Mouse (Mus musculus): Measurements from ENCODE around the gene Epb41l5. TPM values are rescaled to one million over a fixed set of nuclear protein-coding genes. Genes with fewer than 3 reads are reported as not detected.

Gene Epb41l5
- polyA plus RNA-seq, 1 experiment from 2014 or later, result 49.9 TPM

- Histone ChIP-seq H3K9ac (no peak overlapping the region), H3K36me3 (ENCODE audit: insufficient read depth) (peaks cover 2% of the 10 kb centered on the region), H3K9me3 (ENCODE audit: low read depth, low read length) (no peaks in the 10 kb centered on the region), H3K4me1 (ENCODE audit: insufficient read depth) (no peaks in the 10 kb centered on the region), H3K4me2 (no peak overlapping the region), H3K4me3 (ENCODE audit: low read depth, low read length) (no peak overlapping the region), H3K27me3 (ENCODE audit: insufficient read depth, low read length) (no peaks in the 10 kb centered on the region), H3K27ac (ENCODE audit: low read depth) (no peak overlapping the region)
- WGBS, result 84% methylated on average over 2 of the region's 2 CpGs
- DNase-seq, result peak; percentile 34
- ATAC-seq (ENCODE audit: insufficient read depth), result no peak
- peak; percentile 42 for TF ChIP-seq CTCF (IDR thresholded peaks at IDR 0.05; ENCODE audit: low read depth)
Observed at GRCm38 (mm10) chr1:119654307-119654706, 5.5 kb upstream of the Epb41l5 start.

GRCm38 (mm10) chr1:119650386-119650785 is 1.6 kb upstream of the Epb41l5 start:
- Histone ChIP-seq H3K9me3 (ENCODE audit: low read depth, low read length) (no peaks in the 10 kb centered on the region), H3K36me3 (ENCODE audit: insufficient read depth) (no peaks in the 10 kb centered on the region), H3K4me1 (ENCODE audit: insufficient read depth) (no peaks in the 10 kb centered on the region), H3K4me2 (no peak overlapping the region), H3K9ac (no peak overlapping the region), H3K27me3 (ENCODE audit: insufficient read depth, low read length) (no peaks in the 10 kb centered on the region), H3K27ac (ENCODE audit: low read depth) (peak overlapping the region; percentile 19; the same call in 1 of the 2 replicates), H3K4me3 (ENCODE audit: low read depth, low read length) (no peak overlapping the region)
- no peak for ATAC-seq (ENCODE audit: insufficient read depth)
- whole genome bisulfite sequencing, result 82% methylated on average over 5 of the region's 5 CpGs
- no peak for TF ChIP-seq CTCF (IDR thresholded peaks at IDR 0.05; ENCODE audit: low read depth)
- DNase-seq, result no peak

GRCm38 (mm10) chr1:119649627-119650026 is 827 bp upstream of the Epb41l5 start:
- DNase-seq (peak; percentile 30), ATAC-seq (ENCODE audit: insufficient read depth) (no peak)
- H3K4me2 ChIP-seq, result no peak overlapping the region

GRCm38 (mm10) chr1:119646356-119646755 is 2.4 kb downstream of the Epb41l5 start:
- Histone ChIP-seq H3K27me3 (ENCODE audit: insufficient read depth, low read length) (no peaks in the 10 kb centered on the region), H3K36me3 (ENCODE audit: insufficient read depth) (no peaks in the 10 kb centered on the region), H3K4me3 (ENCODE audit: low read depth, low read length) (no peak overlapping the region), H3K4me2 (0 out of 2 replicates have a peak overlapping the region, but pooled peaks have one; percentile 76), H3K4me1 (ENCODE audit: insufficient read depth) (no peaks in the 10 kb centered on the region), H3K27ac (ENCODE audit: low read depth) (no peak overlapping the region), H3K9me3 (ENCODE audit: low read depth, low read length) (no peaks in the 10 kb centered on the region), H3K9ac (no peak overlapping the region)
- DNase-seq (no peak), ATAC-seq (ENCODE audit: insufficient read depth) (no peak)
- no peak for TF ChIP-seq CTCF (IDR thresholded peaks at IDR 0.05; ENCODE audit: low read depth)
- WGBS, result 52% methylated on average over 2 of the region's 2 CpGs

More at GRCm38 (mm10) chr1:119649627-119650026, 827 bp upstream of the Epb41l5 start:
- 20% methylated on average over 2 of the region's 2 CpGs for WGBS
- Histone ChIP-seq H3K27ac (ENCODE audit: low read depth) (0 out of 2 replicates have a peak overlapping the region, but pooled peaks have one; percentile 88), H3K9ac (no peak overlapping the region), H3K4me1 (ENCODE audit: insufficient read depth) (no peaks in the 10 kb centered on the region), H3K36me3 (ENCODE audit: insufficient read depth) (no peaks in the 10 kb centered on the region), H3K4me3 (ENCODE audit: low read depth, low read length) (no peak overlapping the region), H3K27me3 (ENCODE audit: insufficient read depth, low read length) (no peaks in the 10 kb centered on the region), H3K9me3 (ENCODE audit: low read depth, low read length) (no peaks in the 10 kb centered on the region)
- TF ChIP-seq CTCF (IDR thresholded peaks at IDR 0.05; ENCODE audit: low read depth), result no peak

GRCm38 (mm10) chr1:119642367-119642766 is 6.4 kb downstream of the Epb41l5 start:
- DNase-seq (peak; percentile 42), ATAC-seq (ENCODE audit: insufficient read depth) (peak; percentile 62)
- H3K4me3 ChIP-seq (ENCODE audit: low read depth, low read length), result no peak overlapping the region
- H3K9ac ChIP-seq, result no peak overlapping the region
- no peaks in the 10 kb centered on the region for H3K27me3 ChIP-seq (ENCODE audit: insufficient read depth, low read length)
- no peaks in the 10 kb centered on the region for H3K9me3 ChIP-seq (ENCODE audit: low read depth, low read length)
- no peak overlapping the region; the same call in 1 of the 2 replicates for H3K4me2 ChIP-seq
- TF ChIP-seq CTCF (IDR thresholded peaks at IDR 0.05; ENCODE audit: low read depth), result peak; percentile 59
- no peaks in the 10 kb centered on the region for H3K4me1 ChIP-seq (ENCODE audit: insufficient read depth)
- H3K36me3 ChIP-seq (ENCODE audit: insufficient read depth), result no peaks in the 10 kb centered on the region
- WGBS, result 56% methylated on average over 12 of the region's 12 CpGs
- 0 out of 2 replicates have a peak overlapping the region, but pooled peaks have one; percentile 1 for H3K27ac ChIP-seq (ENCODE audit: low read depth)

- no peaks in the 10 kb centered on the region for H3K36me3 ChIP-seq (ENCODE audit: insufficient read depth)
- H3K4me1 ChIP-seq (ENCODE audit: insufficient read depth), result no peaks in the 10 kb centered on the region
- no peak overlapping the region for H3K9ac ChIP-seq
- H3K27ac ChIP-seq (ENCODE audit: low read depth), result peak overlapping the region; percentile 34; the same call in 1 of the 2 replicates
- H3K9me3 ChIP-seq (ENCODE audit: low read depth, low read length), result no peaks in the 10 kb centered on the region
- no peak for DNase-seq
- H3K27me3 ChIP-seq (ENCODE audit: insufficient read depth, low read length), result no peaks in the 10 kb centered on the region
- ATAC-seq (ENCODE audit: insufficient read depth), result peak; percentile 53; the same call in 1 of the 2 replicates
- no peak for TF ChIP-seq CTCF (IDR thresholded peaks at IDR 0.05; ENCODE audit: low read depth)
- no peak overlapping the region for H3K4me2 ChIP-seq
- H3K4me3 ChIP-seq (ENCODE audit: low read depth, low read length), result no peak overlapping the region
Observed at GRCm38 (mm10) chr1:119641090-119641812, 7.5 kb downstream of the Epb41l5 start.

GRCm38 (mm10) chr1:119640006-119640405 is 8.8 kb downstream of the Epb41l5 start:
- no peak for DNase-seq
- H3K27ac ChIP-seq (ENCODE audit: low read depth), result no peak overlapping the region; the same call in 1 of the 2 replicates
- 40% methylated on average over 2 of the region's 2 CpGs for WGBS

More at GRCm38 (mm10) chr1:119640006-119640405, 8.8 kb downstream of the Epb41l5 start:
- no peaks in the 10 kb centered on the region for H3K9me3 ChIP-seq (ENCODE audit: low read depth, low read length)
- H3K9ac ChIP-seq, result no peak overlapping the region
- no peaks in the 10 kb centered on the region for H3K36me3 ChIP-seq (ENCODE audit: insufficient read depth)
- H3K4me2 ChIP-seq, result no peak overlapping the region
- ATAC-seq (ENCODE audit: insufficient read depth), result no peak
- no peak for TF ChIP-seq CTCF (IDR thresholded peaks at IDR 0.05; ENCODE audit: low read depth)
- H3K4me1 ChIP-seq (ENCODE audit: insufficient read depth), result no peaks in the 10 kb centered on the region
- no peak overlapping the region for H3K4me3 ChIP-seq (ENCODE audit: low read depth, low read length)
- no peaks in the 10 kb centered on the region for H3K27me3 ChIP-seq (ENCODE audit: insufficient read depth, low read length)
